Mouse (Mus musculus) CD8-positive naive resting alpha-beta T cell, adult 2 months (primary cell): ENCODE measurements around the gene Oas1a.
"Not testable (repeated sequence)": the region's sequence is repeated elsewhere in the genome, so short reads cannot be mapped to it uniquely, and the experiment has no call there.

Experiments used
- DNase-seq, 2 experiments: peaks; one replicate each; pipeline ENCODE4 v3.0.0; 2022; ENCODE audit warnings: low read depth in 2 of 2, low spot score in 2 of 2

Oas1a gene

GRCm38 (mm10) chr5:120894692-120895091 is 12.6 kb downstream of the Oas1a start:
- not testable (repeated sequence) for DNase-seq

GRCm38 (mm10) chr5:120893866-120894265 is 13.5 kb downstream of the Oas1a start:
- not testable (repeated sequence) for DNase-seq

DNA sequence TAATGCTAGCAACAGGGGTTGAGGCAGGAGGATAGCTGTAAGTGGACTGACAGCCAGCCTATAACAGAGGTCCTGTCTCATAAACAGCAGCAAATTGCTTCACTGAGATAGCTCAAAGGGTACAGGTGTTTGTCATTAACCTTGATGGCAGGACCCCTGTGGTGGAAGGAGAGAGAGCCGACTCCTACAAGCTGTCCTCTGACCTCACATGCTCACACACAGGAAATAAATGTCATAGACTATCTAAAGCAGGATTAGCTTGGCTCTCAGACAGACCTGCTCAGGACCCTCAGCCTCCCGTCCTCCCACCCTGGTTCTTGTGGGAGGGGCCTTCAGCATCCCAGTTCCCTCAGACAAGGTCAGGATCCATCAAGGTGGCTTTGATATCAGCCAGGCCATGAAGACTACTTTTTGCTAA is 15.1 kb downstream of the Oas1a start:
- DNase-seq = no peak

- DNase-seq = not testable (repeated sequence)
These were observed 15.6 kb downstream of the Oas1a start for GRCm38 (mm10) chr5:120891566-120892242.

DNA sequence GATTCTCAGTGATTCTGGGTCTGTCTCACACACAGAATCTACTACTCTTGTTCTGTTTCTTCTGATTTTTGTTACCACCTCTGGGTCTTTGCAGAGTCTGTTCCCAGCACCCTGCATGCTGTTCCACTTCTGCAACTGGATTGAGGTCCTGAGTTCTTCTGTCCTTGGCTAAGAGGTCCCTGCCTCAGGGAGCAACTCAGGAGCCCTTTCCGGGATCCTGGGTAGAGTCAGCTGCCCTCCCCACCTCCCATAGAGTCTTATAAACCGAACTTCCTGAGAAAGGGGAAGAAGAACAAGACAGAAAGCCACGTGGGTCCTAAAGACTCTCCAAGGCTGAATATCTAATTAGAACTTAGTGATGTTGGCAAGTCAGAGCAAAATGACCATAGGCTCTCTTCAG is 16.3 kb downstream of the Oas1a start:
- DNase-seq = no peak

GRCm38 (mm10) chr5:120890026-120890425 is 17.3 kb downstream of the Oas1a start:
- DNase-seq = no peak

GRCm38 (mm10) chr5:120888294-120888815 is 19.0 kb downstream of the Oas1a start:
- not testable (repeated sequence) for DNase-seq

- DNase-seq = no peak
These were observed 19.5 kb downstream of the Oas1a start for GRCm38 (mm10) chr5:120887831-120888230.

DNA sequence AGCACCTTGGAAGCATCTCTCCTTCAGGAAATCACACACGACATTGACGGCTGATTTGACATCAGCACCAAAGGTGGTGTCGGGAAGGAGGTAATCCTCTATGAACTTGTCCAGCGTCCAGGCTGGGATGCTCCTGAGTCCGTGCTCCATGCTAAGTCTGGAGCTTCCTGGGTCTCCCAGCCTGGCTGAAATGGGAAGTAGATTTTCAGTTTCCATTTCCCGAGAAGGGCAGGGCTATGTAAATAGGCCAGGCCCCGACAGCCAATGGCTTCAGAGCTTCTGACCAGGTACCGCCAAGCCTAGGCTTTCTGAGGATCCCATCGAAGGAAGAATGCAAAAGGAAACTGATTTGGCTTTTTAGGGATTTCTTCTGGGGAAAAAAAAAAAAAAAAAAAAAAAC is 19.9 kb downstream of the Oas1a start, which contains the start of gene Oas1g:
Oas1g (minus strand) TSS at position 201 of the 400 bp plus-strand sequence.
- not testable (repeated sequence) for DNase-seq

- not testable (repeated sequence) for DNase-seq
These were observed 25.6 kb downstream of the Oas1a start for GRCm38 (mm10) chr5:120881681-120882080.

- not testable (repeated sequence) for DNase-seq
These were observed 28.5 kb downstream of the Oas1a start for GRCm38 (mm10) chr5:120878803-120879202.

DNA sequence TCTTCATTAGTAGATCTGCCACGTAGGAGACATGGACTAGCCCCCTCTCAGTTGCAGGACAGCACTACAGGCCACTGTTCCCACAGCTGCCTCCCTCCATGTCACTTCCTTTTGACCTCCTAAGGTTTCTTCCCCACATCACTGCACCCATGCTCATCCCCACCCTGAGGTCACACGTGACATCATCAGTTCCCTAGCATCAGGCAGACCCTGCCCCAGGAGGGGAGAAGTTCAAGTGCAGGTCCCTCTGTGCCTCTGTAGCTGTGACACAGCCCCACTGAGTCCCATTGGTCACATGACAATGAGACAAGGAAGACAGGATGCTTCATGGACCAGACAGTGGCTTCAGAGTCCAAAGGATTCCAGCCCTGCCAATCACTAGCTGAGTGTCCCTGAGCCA is 29.9 kb downstream of the Oas1a start:
- not testable (repeated sequence) for DNase-seq

DNA sequence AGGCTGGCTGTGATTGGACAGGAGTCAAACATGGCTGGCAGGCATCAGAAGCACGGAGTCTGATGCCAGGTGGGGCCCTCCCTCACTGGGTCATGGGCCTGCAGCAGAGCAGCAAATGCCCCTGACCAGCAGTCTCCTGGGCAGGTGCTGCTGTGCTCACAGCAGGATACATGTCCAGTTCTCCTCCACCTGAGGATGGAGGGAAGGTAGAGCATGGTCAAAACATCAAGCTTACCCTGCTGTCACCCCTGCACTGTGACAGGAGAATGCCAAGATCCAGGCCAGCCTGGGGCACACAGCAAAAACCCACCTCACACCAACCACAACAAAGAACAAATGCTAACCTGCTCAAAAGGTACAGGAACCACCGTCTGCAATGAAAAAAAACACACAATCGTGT is 30.5 kb downstream of the Oas1a start:
- not testable (repeated sequence) for DNase-seq

GRCm38 (mm10) chr5:120871469-120871868 is 35.9 kb downstream of the Oas1a start:
- no peak for DNase-seq

DNA sequence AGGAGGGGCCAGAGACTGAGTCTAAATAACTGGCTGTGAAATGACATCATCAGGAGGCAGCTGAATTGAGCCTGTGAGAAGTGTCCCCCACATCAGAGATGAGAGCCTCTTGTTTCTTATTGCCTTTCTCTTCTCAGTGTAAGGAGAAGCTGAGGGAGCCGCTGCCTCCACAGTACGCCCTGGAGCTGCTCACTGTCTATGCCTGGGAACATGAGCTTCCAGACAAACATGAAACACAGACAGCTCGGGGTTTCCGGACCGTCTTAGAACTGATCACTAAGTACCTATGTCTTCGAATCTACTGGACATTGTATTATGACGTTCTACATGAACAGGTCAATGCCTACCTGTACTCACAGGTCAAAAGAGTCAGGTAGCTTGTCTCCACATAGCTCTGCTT is 36.5 kb downstream of the Oas1a start:
- DNase-seq = no peak

DNA sequence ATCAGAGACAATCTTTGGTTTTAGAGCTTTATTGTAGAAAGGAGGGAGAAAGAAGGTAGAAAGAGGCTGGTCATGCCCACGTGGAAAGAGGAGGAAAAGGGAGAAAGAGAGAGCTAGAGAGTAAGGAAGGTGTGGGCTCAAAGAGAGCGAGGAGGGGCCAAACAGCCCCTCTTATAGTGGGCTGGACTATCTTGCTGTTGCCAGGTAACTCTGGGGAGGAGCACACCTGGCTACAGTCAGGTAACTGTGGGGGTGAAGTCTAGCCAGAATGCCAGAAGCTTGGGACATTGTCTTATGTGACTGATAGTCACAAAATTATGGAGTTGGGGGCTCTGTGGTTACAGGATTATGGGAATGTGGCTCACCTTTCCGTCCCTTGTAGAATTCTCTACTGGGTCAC is 37.2 kb downstream of the Oas1a start:
- DNase-seq = no peak

GRCm38 (mm10) chr5:120869436-120870015 is 37.8 kb downstream of the Oas1a start:
- DNase-seq = no peak

GRCm38 (mm10) chr5:120865336-120865860 is 41.9 kb downstream of the Oas1a start:
- DNase-seq = peak; percentile 10 to 14

GRCm38 (mm10) chr5:120861121-120861520 is 46.2 kb downstream of the Oas1a start, which contains the start of gene Oas1h:
TSS of gene Oas1h (plus strand) at chr5:120861421.
- DNase-seq = no peak

GRCm38 (mm10) chr5:120859241-120859640 is 48.1 kb downstream of the Oas1a start:
- DNase-seq = no peak

- DNase-seq = peak; percentile 39 to 56
These were observed 57.7 kb downstream of the Oas1a start for GRCm38 (mm10) chr5:120849601-120850136.

DNA sequence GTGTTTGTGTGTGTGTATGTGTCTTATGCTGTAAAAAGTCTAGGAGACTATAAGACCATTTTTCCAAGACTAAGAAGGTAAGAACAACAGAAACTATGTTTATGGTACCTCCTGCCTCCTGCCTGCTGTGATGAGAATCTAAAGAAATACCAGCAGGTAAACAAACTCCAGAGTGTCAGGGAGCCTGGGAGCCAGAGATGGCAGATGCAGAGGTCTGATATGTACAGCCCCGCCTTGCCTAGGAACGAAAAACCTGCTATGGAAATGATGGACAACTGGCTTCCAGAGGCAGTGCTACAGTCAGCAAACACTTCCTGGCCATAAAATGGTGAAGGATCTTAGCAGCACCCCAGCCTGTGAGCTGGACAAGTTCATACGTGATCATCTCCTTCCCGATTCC is 60.3 kb downstream of the Oas1a start, which contains the start of gene Oas1f:
Oas1f (plus strand) TSS at position 301 of the 400 bp plus-strand sequence.
- no peak for DNase-seq
